Mouse (Mus musculus): Measurements from ENCODE around the gene Chrm3. TPM values are rescaled to one million over a fixed set of nuclear protein-coding genes. Genes with fewer than 3 reads are reported as not detected.

The Chrm3 gene
- total and polyA plus RNA-seq, 2 experiments from 2014 or later = 2.8 to 14.8 TPM

GRCm38 (mm10) chr13:10138878-10139277 is 221.8 kb downstream of the Chrm3 start:
- Histone ChIP-seq H3K4me2 (ENCODE audit: low read depth) (no peak overlapping the region), H3K36me3 (ENCODE audit: insufficient read depth) (no peaks in the 10 kb centered on the region), H3K9ac (no peak overlapping the region), H3K27me3 (ENCODE audit: insufficient read depth, low read length) (no peaks in the 10 kb centered on the region), H3K4me1 (ENCODE audit: insufficient read depth) (no peaks in the 10 kb centered on the region), H3K9me3 (ENCODE audit: low read length) (no peaks in the 10 kb centered on the region), H3K27ac (ENCODE audit: low read depth, low read length) (no peak overlapping the region), H3K4me3 (ENCODE audit: low read depth, low read length) (no peak overlapping the region)
- no peak for DNase-seq
- 96% methylated on average over 4 of the region's 4 CpGs for WGBS
- no peak for TF ChIP-seq CTCF (IDR thresholded peaks at IDR 0.05; ENCODE audit: low read depth)
- no peak for ATAC-seq

- H3K9ac ChIP-seq = no peak overlapping the region
- H3K36me3 ChIP-seq (ENCODE audit: insufficient read depth) = no peaks in the 10 kb centered on the region
- DNase-seq = no peak
- WGBS = 83% methylated on average over 2 of the region's 2 CpGs
- ATAC-seq = no peak
- no peak for TF ChIP-seq CTCF (IDR thresholded peaks at IDR 0.05; ENCODE audit: low read depth)
- H3K4me1 ChIP-seq (ENCODE audit: insufficient read depth) = no peaks in the 10 kb centered on the region
- no peak overlapping the region for H3K27ac ChIP-seq (ENCODE audit: low read depth, low read length)
- H3K4me2 ChIP-seq (ENCODE audit: low read depth) = no peak overlapping the region
- H3K9me3 ChIP-seq (ENCODE audit: low read length) = no peaks in the 10 kb centered on the region
- H3K27me3 ChIP-seq (ENCODE audit: insufficient read depth, low read length) = no peaks in the 10 kb centered on the region
- H3K4me3 ChIP-seq (ENCODE audit: low read depth, low read length) = no peak overlapping the region
These were observed 229.6 kb downstream of the Chrm3 start for GRCm38 (mm10) chr13:10131064-10131463.

- TF ChIP-seq CTCF (IDR thresholded peaks at IDR 0.05; ENCODE audit: low read depth) = no peak
- no peak for ATAC-seq
- no peaks in the 10 kb centered on the region for H3K27me3 ChIP-seq (ENCODE audit: insufficient read depth, low read length)
- DNase-seq = no peak
- H3K4me2 ChIP-seq (ENCODE audit: low read depth) = no peak overlapping the region
- no peaks in the 10 kb centered on the region for H3K36me3 ChIP-seq (ENCODE audit: insufficient read depth)
- no peak overlapping the region for H3K9ac ChIP-seq
- no peak overlapping the region for H3K27ac ChIP-seq (ENCODE audit: low read depth, low read length)
- no peaks in the 10 kb centered on the region for H3K9me3 ChIP-seq (ENCODE audit: low read length)
- no peaks in the 10 kb centered on the region for H3K4me1 ChIP-seq (ENCODE audit: insufficient read depth)
- 78% methylated on average over 2 of the region's 2 CpGs for WGBS
- no peak overlapping the region for H3K4me3 ChIP-seq (ENCODE audit: low read depth, low read length)
These were observed 248.4 kb downstream of the Chrm3 start for GRCm38 (mm10) chr13:10112211-10112610.

- no peaks in the 10 kb centered on the region for H3K4me1 ChIP-seq (ENCODE audit: insufficient read depth)
- no peak overlapping the region for H3K4me3 ChIP-seq (ENCODE audit: low read depth, low read length)
- no peaks in the 10 kb centered on the region for H3K9me3 ChIP-seq (ENCODE audit: low read length)
- WGBS = 30% methylated on average over 1 of the region's 1 CpGs
- DNase-seq (no peak), ATAC-seq (no peak)
- no peak overlapping the region for H3K9ac ChIP-seq
- no peak overlapping the region for H3K27ac ChIP-seq (ENCODE audit: low read depth, low read length)
- H3K4me2 ChIP-seq (ENCODE audit: low read depth) = no peak overlapping the region
- H3K27me3 ChIP-seq (ENCODE audit: insufficient read depth, low read length) = no peaks in the 10 kb centered on the region
- no peaks in the 10 kb centered on the region for H3K36me3 ChIP-seq (ENCODE audit: insufficient read depth)
- TF ChIP-seq CTCF (IDR thresholded peaks at IDR 0.05; ENCODE audit: low read depth) = no peak
These were observed 251.1 kb downstream of the Chrm3 start for GRCm38 (mm10) chr13:10109542-10109941.

GRCm38 (mm10) chr13:10107331-10107730 is 253.3 kb downstream of the Chrm3 start:
- no peak overlapping the region for H3K4me3 ChIP-seq (ENCODE audit: low read depth, low read length)
- WGBS = 73% methylated on average over 7 of the region's 7 CpGs
- no peak for TF ChIP-seq CTCF (IDR thresholded peaks at IDR 0.05; ENCODE audit: low read depth)
- H3K27me3 ChIP-seq (ENCODE audit: insufficient read depth, low read length) = no peaks in the 10 kb centered on the region
- H3K9me3 ChIP-seq (ENCODE audit: low read length) = no peaks in the 10 kb centered on the region
- no peak overlapping the region for H3K27ac ChIP-seq (ENCODE audit: low read depth, low read length)
- H3K4me1 ChIP-seq (ENCODE audit: insufficient read depth) = no peaks in the 10 kb centered on the region
- no peak overlapping the region for H3K9ac ChIP-seq
- no peak for ATAC-seq
- no peaks in the 10 kb centered on the region for H3K36me3 ChIP-seq (ENCODE audit: insufficient read depth)
- no peak for DNase-seq
- H3K4me2 ChIP-seq (ENCODE audit: low read depth) = no peak overlapping the region

GRCm38 (mm10) chr13:10090778-10091177 is 269.9 kb downstream of the Chrm3 start:
- no peak overlapping the region for H3K9ac ChIP-seq

GRCm38 (mm10) chr13:10086336-10086735 is 274.3 kb downstream of the Chrm3 start:
- Histone ChIP-seq H3K27ac (ENCODE audit: low read depth, low read length) (no peak overlapping the region), H3K4me2 (ENCODE audit: low read depth) (no peak overlapping the region), H3K9me3 (ENCODE audit: low read length) (no peaks in the 10 kb centered on the region), H3K9ac (no peak overlapping the region), H3K4me3 (ENCODE audit: low read depth, low read length) (no peak overlapping the region), H3K36me3 (ENCODE audit: insufficient read depth) (no peaks in the 10 kb centered on the region), H3K27me3 (ENCODE audit: insufficient read depth, low read length) (no peaks in the 10 kb centered on the region), H3K4me1 (ENCODE audit: insufficient read depth) (no peaks in the 10 kb centered on the region)
- no peak for TF ChIP-seq CTCF (IDR thresholded peaks at IDR 0.05; ENCODE audit: low read depth)
- DNase-seq = peak; percentile 47
- WGBS = 60% methylated on average over 6 of the region's 6 CpGs
- ATAC-seq = peak; percentile 88

More at GRCm38 (mm10) chr13:10090778-10091177, 269.9 kb downstream of the Chrm3 start:
- WGBS = 84% methylated on average over 4 of the region's 4 CpGs
- DNase-seq (no peak), ATAC-seq (no peak)
- no peaks in the 10 kb centered on the region for H3K36me3 ChIP-seq (ENCODE audit: insufficient read depth)
- no peaks in the 10 kb centered on the region for H3K27me3 ChIP-seq (ENCODE audit: insufficient read depth, low read length)
- no peaks in the 10 kb centered on the region for H3K9me3 ChIP-seq (ENCODE audit: low read length)
- no peak for TF ChIP-seq CTCF (IDR thresholded peaks at IDR 0.05; ENCODE audit: low read depth)
- no peaks in the 10 kb centered on the region for H3K4me1 ChIP-seq (ENCODE audit: insufficient read depth)
- H3K4me3 ChIP-seq (ENCODE audit: low read depth, low read length) = no peak overlapping the region
- H3K4me2 ChIP-seq (ENCODE audit: low read depth) = no peak overlapping the region
- no peak overlapping the region for H3K27ac ChIP-seq (ENCODE audit: low read depth, low read length)
